In genomic region chr16:32646014-32646413, GRCm38 (mm10) we compare ENCODE assay signal across 9 mouse cellular contexts. TPM values are rescaled to one million over a fixed set of nuclear protein-coding genes. Genes with fewer than 3 reads are reported as not detected.
A peak's percentile ranks its signal among the peaks of the same experiment; 100 is the strongest.
DNase-seq lines count a peak whose midpoint lies in the region; ATAC-seq and TF ChIP-seq lines count a peak whose summit lies in the region.
"Had no signal": no experiment of that assay in that cellular context is flagged by ENCODE, and none has a peak within 500 bp of the region (broad histone marks: within the 10 kb centered on the region; RNA-seq: fewer than 3 reads in every experiment).

No protein-coding gene starts in this region.

- no peak overlapping the region for H3K27ac ChIP-seq in heart, embryonic 10.5 days
- no peak overlapping the region for H3K27ac ChIP-seq in limb, embryonic 15.5 days
- peak overlapping the region; percentile 91 for H3K27ac ChIP-seq in stomach, postnatal 0 days (replicated peaks)

- TF ChIP-seq CTCF in stomach, postnatal 0 days (IDR thresholded peaks at IDR 0.05; ENCODE audit: low read depth) = no peak

- no peaks in the 10 kb centered on the region for H3K9me3 ChIP-seq in heart, embryonic 10.5 days
- no peaks in the 10 kb centered on the region for H3K9me3 ChIP-seq in limb, embryonic 15.5 days
- H3K9me3 ChIP-seq in stomach, postnatal 0 days (ENCODE audit: control insufficient read depth, low read length) = no peaks in the 10 kb centered on the region

- peak; percentile 55 for TF ChIP-seq EP300 in stomach, postnatal 0 days (optimal IDR thresholded peaks at IDR 0.05)

- 0 out of 2 replicates have a peak, but pooled peaks cover 4% of the 10 kb centered on the region for H3K27me3 ChIP-seq in heart, embryonic 10.5 days (ENCODE audit: insufficient read depth, poor library complexity, severe bottlenecking)
- no peaks in the 10 kb centered on the region for H3K27me3 ChIP-seq in limb, embryonic 15.5 days
- no peaks in the 10 kb centered on the region for H3K27me3 ChIP-seq in stomach, postnatal 0 days (ENCODE audit: control insufficient read depth, insufficient read depth, low read length)

- H3K4me3 ChIP-seq in heart, embryonic 10.5 days = peak overlapping the region; percentile 96; the same call in 1 of the 2 replicates
- peak overlapping the region; percentile 94 for H3K4me3 ChIP-seq in limb, embryonic 15.5 days
- peak overlapping the region; percentile 92 for H3K4me3 ChIP-seq in stomach, postnatal 0 days (ENCODE audit: low read depth, low read length)

- peaks cover 3% of the 10 kb centered on the region; the same call in 1 of the 2 replicates for H3K36me3 ChIP-seq in heart, embryonic 10.5 days
- no peaks in the 10 kb centered on the region for H3K36me3 ChIP-seq in limb, embryonic 15.5 days
- H3K36me3 ChIP-seq in stomach, postnatal 0 days (ENCODE audit: control insufficient read depth, insufficient read depth, low read length) = no peaks in the 10 kb centered on the region

- ATAC-seq in limb, embryonic 15.5 days (ENCODE audit: insufficient number of reproducible peaks, low FRiP score, low TSS enrichment, low read depth) = no peak
- peak; percentile 49 for ATAC-seq in stomach, postnatal 0 days (ENCODE audit: low FRiP score, low TSS enrichment)

- peaks cover 29% of the 10 kb centered on the region for H3K4me1 ChIP-seq in heart, embryonic 10.5 days
- H3K4me1 ChIP-seq in limb, embryonic 15.5 days = peaks cover 38% of the 10 kb centered on the region
- peaks cover 11% of the 10 kb centered on the region; the same call in 1 of the 2 replicates for H3K4me1 ChIP-seq in stomach, postnatal 0 days (replicated peaks; ENCODE audit: control insufficient read depth, insufficient read depth)

- peak overlapping the region; percentile 83 for H3K4me2 ChIP-seq in limb, embryonic 15.5 days
- H3K4me2 ChIP-seq in stomach, postnatal 0 days (replicated peaks; ENCODE audit: low read depth) = peak overlapping the region; percentile 91

- intact Hi-C loops in heart, postnatal 25 days (cut with DNase I) = no loop called here
- intact Hi-C loops in left cerebral cortex, postnatal 10 days (cut with DNase I) = no loop called here

- whole genome bisulfite sequencing in heart, embryonic 10.5 days = 90% methylated on average over 9 of the region's 9 CpGs
- 73% methylated on average over 9 of the region's 9 CpGs for WGBS in limb, embryonic 15.5 days
- 61% methylated on average over 9 of the region's 9 CpGs for WGBS in stomach, postnatal 0 days

- DNase-seq in heart, embryonic 10.5 days (ENCODE audit: low spot score) = no peak
- no peak for DNase-seq in heart, postnatal 25 days (ENCODE audit: low spot score)
- DNase-seq in thymus, postnatal 4 days = peak; percentile 20
- no peak for DNase-seq in thymus, adult 18-20 months
- DNase-seq in stomach, postnatal 0 days (ENCODE audit: low spot score) = no peak
- DNase-seq in right cerebral cortex, adult 18-20 months = no peak
- no peak for DNase-seq in left cerebral cortex, postnatal 10 days (ENCODE audit: extremely low spot score in 1 of 2, low spot score in 2 of 2)
- DNase-seq: layer of hippocampus, adult 9-11 months had no signal

- H3K9ac ChIP-seq in limb, embryonic 15.5 days = no peak overlapping the region
- H3K9ac ChIP-seq in stomach, postnatal 0 days (ENCODE audit: low read length) = peak overlapping the region; percentile 35

RNA-seq across cellular contexts. Expression of gene Tnk2, which starts 2.3 kb away (rescaled TPM):
- 6.5 and 9.2 TPM in 2 replicates for polyA plus RNA-seq in heart, embryonic 10.5 days (2016; fragmentation: Nextera tagmentation; extraction: Ambion mirVana)
- 10 to 100 TPM; 20.9 to 24.7 TPM for total RNA-seq in heart, postnatal 25 days (2021)
- polyA plus RNA-seq in limb, embryonic 15.5 days (2015; fragmentation: Nextera tagmentation; extraction: Ambion mirVana) = 13.9 and 14.5 TPM in 2 replicates
- 17.1 and 21.0 TPM in 2 replicates for polyA plus RNA-seq in stomach, postnatal 0 days (2015; fragmentation: Nextera tagmentation; extraction: Ambion mirVana)
- 100 to 1,000 TPM in 1 of 2 experiments, 10 to 100 TPM in 1; 93.2 to 107 TPM for total RNA-seq in left cerebral cortex, postnatal 10 days (2021)

RNA-seq across cellular contexts. Expression of gene Tfrc, which starts 37.3 kb away (rescaled TPM):
- 72.0 and 82.0 TPM in 2 replicates for polyA plus RNA-seq in heart, embryonic 10.5 days (2016; fragmentation: Nextera tagmentation; extraction: Ambion mirVana)
- 100 to 1,000 TPM; 168 to 194 TPM for total RNA-seq in heart, postnatal 25 days (2021)
- polyA plus RNA-seq in limb, embryonic 15.5 days (2015; fragmentation: Nextera tagmentation; extraction: Ambion mirVana) = 24.9 and 28.0 TPM in 2 replicates
- polyA plus RNA-seq in stomach, postnatal 0 days (2015; fragmentation: Nextera tagmentation; extraction: Ambion mirVana) = 45.6 and 50.0 TPM in 2 replicates
- 100 to 1,000 TPM; 106 to 111 TPM for total RNA-seq in left cerebral cortex, postnatal 10 days (2021)
